Mouse (Mus musculus) stomach, embryonic 16.5 days (tissue): ENCODE measurements at regions not wholly inside any gene's neighbourhood (a gene's known extent, or its start where the extent isn't known, plus 50 kb on each side); places are given as distances from the start of the nearest gene placed in this dataset.
A peak's percentile ranks its signal among the peaks of the same experiment; 100 is the strongest.

Source experiments
- ATAC-seq: fragments of 200-750 bp; cut with Nextera tagmentation; 2 replicates; pipeline ENCODE4 v1.8.0; 2017; ENCODE audit warnings: moderate number of reproducible peaks, moderate TSS enrichment; ENCODE audit not compliant: insufficient read depth, low FRiP score
- H3K27ac ChIP-seq: fragments of 300-500 bp; sonication (generic); 2 replicates; pipeline ENCODE4 v1.5.1; 2014; ENCODE audit warnings: low read length
- H3K27me3 ChIP-seq: fragments of 300-500 bp; sonication (generic); 2 replicates; pipeline ENCODE4 v1.6.1; 2014; ENCODE audit warnings: low read length, control low read depth, mixed read lengths; ENCODE audit not compliant: control insufficient read depth, insufficient read depth
- H3K36me3 ChIP-seq: fragments of 300-500 bp; sonication (generic); 2 replicates; pipeline ENCODE4 v1.6.1; 2014; ENCODE audit warnings: low read length; ENCODE audit not compliant: control insufficient read depth, insufficient read depth
- H3K4me1 ChIP-seq: fragments of 300-500 bp; sonication (generic); 2 replicates; pipeline ENCODE4 v1.6.1; 2014; ENCODE audit warnings: low read length, control low read depth, mixed read lengths; ENCODE audit not compliant: control insufficient read depth, insufficient read depth
- H3K4me2 ChIP-seq: fragments of 300-500 bp; sonication (generic); 2 replicates; pipeline ENCODE4 v1.6.1; 2014; ENCODE audit warnings: low read depth, low read length, mixed read lengths
- H3K4me3 ChIP-seq: fragments of 300-500 bp; sonication (generic); replicated peaks from 2 replicates; pipeline ENCODE4 v1.5.1; 2014; ENCODE audit warnings: mild to moderate bottlenecking, low read length
- H3K9ac ChIP-seq: fragments of 300-500 bp; sonication (generic); 2 replicates; pipeline ENCODE4 v1.6.1; 2014; ENCODE audit warnings: low read length
- H3K9me3 ChIP-seq: fragments of 300-500 bp; sonication (generic); replicated peaks from 2 replicates; pipeline ENCODE4 v1.6.1; 2016; ENCODE audit warnings: low read length, control low read depth; ENCODE audit not compliant: control insufficient read depth
- WGBS: fragments of 180-500 bp; shearing (Covaris S2); extraction: QIAGEN DNeasy Blood & Tissue Kit; methylation state at CpG from one replicate; pipeline ENCODE4 v1.1.7; 2014; 5-methylcytosine and 5-hydroxymethylcytosine counted together

DNA sequence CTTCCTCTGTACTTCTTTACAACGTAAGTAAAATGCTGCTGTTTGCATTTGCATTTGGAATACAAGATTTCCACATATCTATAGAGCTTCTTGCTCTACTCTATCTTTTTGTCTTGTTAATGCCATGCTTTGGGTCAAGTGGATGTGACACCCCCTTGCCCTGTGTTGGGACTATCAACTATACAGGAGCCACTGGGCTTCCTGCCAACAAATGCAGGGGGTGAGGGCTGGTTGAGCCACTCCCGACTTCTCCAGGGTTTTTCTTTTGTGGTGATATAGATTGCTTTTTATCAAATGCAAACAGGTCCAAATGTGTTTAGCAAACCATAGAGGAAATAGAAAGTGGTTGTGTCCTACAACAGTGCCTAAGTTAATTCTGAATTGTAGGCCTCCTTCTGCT is 108.4 kb upstream of the Rorb start:
- no peaks in the 10 kb centered on the region for H3K9me3 ChIP-seq
- WGBS: 38% methylated on average over 2 of the region's 2 CpGs

DNA sequence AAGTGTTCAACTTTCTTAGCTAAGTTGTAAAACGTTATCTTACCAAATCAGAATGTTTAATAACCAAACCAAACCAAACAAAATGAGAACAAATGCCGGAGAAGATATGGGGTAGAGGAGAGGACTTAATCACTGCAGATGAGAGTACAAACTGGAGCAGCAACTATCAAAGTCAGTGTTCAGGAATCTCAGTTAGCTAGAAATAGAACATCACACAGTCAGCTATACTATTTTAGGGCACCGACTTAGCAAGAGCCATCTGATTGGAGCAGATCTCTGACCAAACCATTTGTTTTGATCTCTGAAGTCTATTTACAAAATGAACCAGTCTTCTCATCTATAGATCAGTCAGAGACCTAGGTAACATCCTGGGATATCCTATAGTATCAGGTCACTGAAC is 107.7 kb upstream of the Rorb start:
- no peak for ATAC-seq
- WGBS: 63% methylated on average over 3 of the region's 3 CpGs
- Histone ChIP-seq H3K27ac (no peak overlapping the region), H3K4me3 (no peak overlapping the region), H3K9ac (no peak overlapping the region), H3K9me3 (no peaks in the 10 kb centered on the region), H3K36me3 (no peaks in the 10 kb centered on the region), H3K27me3 (no peaks in the 10 kb centered on the region), H3K4me1 (no peaks in the 10 kb centered on the region), H3K4me2 (no peak overlapping the region)

More for the DNA sequence above, 108.4 kb upstream of the Rorb start:
- no peak overlapping the region for H3K4me3 ChIP-seq
- no peak overlapping the region for H3K27ac ChIP-seq
- H3K9ac ChIP-seq: no peak overlapping the region
- H3K36me3 ChIP-seq: no peaks in the 10 kb centered on the region
- peak; percentile 75; the same call in 1 of the 2 replicates for ATAC-seq
- H3K27me3 ChIP-seq: no peaks in the 10 kb centered on the region
- H3K4me1 ChIP-seq: no peaks in the 10 kb centered on the region
- H3K4me2 ChIP-seq: no peak overlapping the region

GRCm38 (mm10) chr19:19199534-19199933 is 88.5 kb upstream of the Rorb start:
- 74% methylated on average over 8 of the region's 8 CpGs for WGBS
- Histone ChIP-seq H3K4me2 (no peak overlapping the region), H3K9me3 (no peaks in the 10 kb centered on the region), H3K27ac (no peak overlapping the region), H3K4me1 (no peaks in the 10 kb centered on the region), H3K27me3 (no peaks in the 10 kb centered on the region), H3K9ac (no peak overlapping the region), H3K36me3 (no peaks in the 10 kb centered on the region), H3K4me3 (no peak overlapping the region)
- no peak for ATAC-seq

GRCm38 (mm10) chr19:19198780-19199179 is 87.8 kb upstream of the Rorb start:
- H3K9ac ChIP-seq: no peak overlapping the region
- WGBS: 59% methylated on average over 3 of the region's 3 CpGs
- ATAC-seq: no peak
- no peak overlapping the region for H3K4me3 ChIP-seq
- H3K4me1 ChIP-seq: no peaks in the 10 kb centered on the region
- H3K9me3 ChIP-seq: no peaks in the 10 kb centered on the region
- H3K36me3 ChIP-seq: no peaks in the 10 kb centered on the region
- H3K27me3 ChIP-seq: no peaks in the 10 kb centered on the region
- H3K27ac ChIP-seq: no peak overlapping the region
- no peak overlapping the region for H3K4me2 ChIP-seq

- no peak overlapping the region for H3K4me2 ChIP-seq
- H3K27ac ChIP-seq: no peak overlapping the region
- H3K27me3 ChIP-seq: no peaks in the 10 kb centered on the region
- WGBS: 44% methylated on average over 10 of the region's 10 CpGs
- H3K4me3 ChIP-seq: no peak overlapping the region
- no peaks in the 10 kb centered on the region for H3K36me3 ChIP-seq
- H3K9me3 ChIP-seq: no peaks in the 10 kb centered on the region
- no peaks in the 10 kb centered on the region for H3K4me1 ChIP-seq
- peak; percentile 68; the same call in 1 of the 2 replicates for ATAC-seq
- H3K9ac ChIP-seq: no peak overlapping the region
These were observed 83.7 kb upstream of the Rorb start for GRCm38 (mm10) chr19:19194728-19195127.

DNA sequence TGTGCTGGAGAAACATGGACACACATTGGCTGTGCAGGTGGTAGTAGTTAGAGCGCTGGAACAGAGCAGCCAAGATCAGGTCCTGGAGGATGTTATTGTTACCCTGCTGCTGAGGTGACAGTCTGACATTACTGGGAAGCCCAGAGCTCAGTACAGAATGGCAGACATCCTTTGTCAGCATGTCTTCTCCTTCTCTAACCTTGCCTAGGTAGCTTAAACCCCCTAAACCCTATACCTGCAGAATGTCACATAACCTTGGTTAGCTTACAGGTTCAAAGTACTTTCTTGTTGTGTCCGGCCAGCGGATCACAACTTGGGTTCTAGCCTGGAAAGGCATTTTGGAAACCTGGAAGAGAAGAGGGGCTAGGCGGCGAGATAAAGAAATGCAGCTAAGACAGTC is 83.3 kb upstream of the Rorb start:
- H3K4me1 ChIP-seq: no peaks in the 10 kb centered on the region
- 56% methylated on average over 5 of the region's 5 CpGs for WGBS
- H3K9ac ChIP-seq: no peak overlapping the region
- no peak for ATAC-seq
- H3K4me3 ChIP-seq: no peak overlapping the region
- H3K9me3 ChIP-seq: no peaks in the 10 kb centered on the region
- no peaks in the 10 kb centered on the region for H3K27me3 ChIP-seq
- H3K36me3 ChIP-seq: no peaks in the 10 kb centered on the region
- no peak overlapping the region for H3K4me2 ChIP-seq
- no peak overlapping the region for H3K27ac ChIP-seq

GRCm38 (mm10) chr19:19172767-19173166 is 61.8 kb upstream of the Rorb start:
- ATAC-seq: no peak
- 65% methylated on average over 1 of the region's 1 CpGs for WGBS
- Histone ChIP-seq H3K9me3 (no peaks in the 10 kb centered on the region), H3K4me1 (no peaks in the 10 kb centered on the region), H3K9ac (no peak overlapping the region), H3K4me2 (no peak overlapping the region), H3K36me3 (no peaks in the 10 kb centered on the region), H3K27ac (no peak overlapping the region), H3K27me3 (no peaks in the 10 kb centered on the region), H3K4me3 (no peak overlapping the region)

- 79% methylated on average over 3 of the region's 3 CpGs for WGBS
- Histone ChIP-seq H3K4me1 (no peaks in the 10 kb centered on the region), H3K4me3 (no peak overlapping the region), H3K27me3 (no peaks in the 10 kb centered on the region), H3K9ac (no peak overlapping the region), H3K4me2 (no peak overlapping the region), H3K36me3 (no peaks in the 10 kb centered on the region), H3K27ac (no peak overlapping the region), H3K9me3 (no peaks in the 10 kb centered on the region)
- no peak for ATAC-seq
These were observed 59.8 kb upstream of the Rorb start for GRCm38 (mm10) chr19:19170807-19171206.
